Mouse (Mus musculus): Measurements from ENCODE around the gene Rbm43. TPM values are rescaled to one million over a fixed set of nuclear protein-coding genes. Genes with fewer than 3 reads are reported as not detected.

The Rbm43 gene
- polyA plus RNA-seq (2021; fragmentation: Nextera tagmentation), result 12.5 and 15.4 TPM in 2 replicates
- long read RNA-seq, experiment 1, transcript Rbm43-201 (5 exons, 2,057 nt), result major isoform, 64 of 111 reads
- long read RNA-seq, experiment 1, partial matches to known transcripts, result 2 of 111 reads
- long read RNA-seq, experiment 1, other reads (novel, unspliced or antisense), result 41 of 111 reads
- long read RNA-seq, experiment 2, transcript Rbm43-201 (5 exons, 2,057 nt), result major isoform, 25 of 41 reads
- long read RNA-seq, experiment 2, partial matches to known transcripts, result 1 of 41 reads
- long read RNA-seq, experiment 2, other reads (novel, unspliced or antisense), result 14 of 41 reads

DNA sequence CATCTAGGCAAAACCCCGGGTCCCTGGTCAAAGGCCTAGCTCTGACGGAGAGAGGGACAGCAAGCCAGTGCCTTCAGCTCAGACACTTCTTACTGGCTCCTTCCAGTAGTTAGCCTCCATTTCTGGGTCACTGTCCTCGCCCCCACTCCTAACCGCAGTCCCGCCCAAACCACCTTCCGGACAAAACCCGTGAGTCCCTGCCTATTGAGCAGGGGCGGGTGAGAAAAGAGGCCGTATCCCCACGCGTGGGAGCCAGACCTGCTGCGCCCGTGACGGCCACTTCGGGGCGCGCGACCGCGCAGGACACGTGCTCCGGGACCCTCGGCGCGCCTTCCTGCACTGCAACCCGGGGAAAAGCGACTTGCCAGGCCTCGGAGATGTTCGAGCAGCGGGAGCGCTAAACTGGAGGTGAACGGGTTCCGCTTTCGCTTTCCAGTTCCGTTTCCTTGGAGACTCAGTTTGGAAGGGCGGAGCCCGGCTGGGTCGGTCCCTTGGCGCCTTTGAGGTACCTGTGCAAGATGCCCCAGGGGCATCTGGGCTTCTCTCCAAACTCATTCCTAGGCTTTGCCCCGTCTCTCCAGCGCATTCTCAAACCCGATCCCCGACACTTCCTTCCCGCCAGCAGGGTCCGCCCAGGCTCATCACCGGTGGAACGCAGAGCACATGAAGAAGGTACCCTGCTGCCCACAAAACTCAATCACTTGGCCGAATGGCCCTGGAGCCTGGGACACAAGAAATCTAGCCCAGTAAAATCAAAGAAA lies at the start of gene Rbm43:
Gene Rbm43 (minus strand): TSS at position 590 of the 761 bp plus-strand sequence.

DNA sequence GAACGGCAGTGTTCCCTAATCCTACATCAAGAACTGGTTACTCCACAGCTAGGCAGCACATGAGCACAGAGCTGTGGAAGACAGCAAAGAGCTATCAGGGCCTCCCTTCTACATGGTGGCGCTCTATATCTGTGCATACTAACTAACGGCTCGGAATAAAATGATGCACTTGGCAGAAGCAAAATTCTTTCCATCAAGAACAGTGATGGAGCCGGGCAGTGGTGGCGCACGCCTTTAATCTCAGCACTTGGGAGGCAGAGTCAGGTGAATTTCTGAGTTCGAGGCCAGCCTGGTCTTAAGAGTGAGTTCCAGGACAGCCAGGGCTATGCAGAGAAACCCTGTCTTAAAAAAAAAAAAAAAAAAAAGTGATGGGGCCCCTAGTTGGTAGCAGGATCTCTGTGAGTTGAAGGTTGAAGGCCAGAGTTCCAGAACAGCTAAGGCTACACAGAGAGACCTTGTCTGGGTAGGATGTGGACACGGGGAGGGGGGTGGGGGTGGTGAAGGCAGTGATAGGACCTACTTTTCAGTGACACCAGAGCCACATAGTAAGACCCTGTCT lies 38.5 kb upstream of the Rbm43 start, which contains the start of gene Nmi:
Gene Nmi (minus strand): TSS at position 85 of the 559 bp plus-strand sequence.

Other genes starting within 250 kb of the Rbm43 start
- gene Nmi, start 38.3 kb upstream of the Rbm43 start, polyA plus RNA-seq (2021; fragmentation: Nextera tagmentation), result 9.6 and 12.0 TPM in 2 replicates
- 17.0 and 20.1 TPM in 2 replicates for gene Tnfaip6, start 102.8 kb upstream of the Rbm43 start, polyA plus RNA-seq (2021; fragmentation: Nextera tagmentation)
- gene Rif1, start 137.7 kb upstream of the Rbm43 start, polyA plus RNA-seq (2021; fragmentation: Nextera tagmentation), result 2.2 and 3.1 TPM in 2 replicates